Mouse (Mus musculus): ENCODE results near the gene Hoxd11. TPM values are rescaled to one million over a fixed set of nuclear protein-coding genes. Genes with fewer than 3 reads are reported as not detected.

The Hoxd11 gene
- polyA plus RNA-seq, 1 experiment from 2014 or later, result not detected

DNA sequence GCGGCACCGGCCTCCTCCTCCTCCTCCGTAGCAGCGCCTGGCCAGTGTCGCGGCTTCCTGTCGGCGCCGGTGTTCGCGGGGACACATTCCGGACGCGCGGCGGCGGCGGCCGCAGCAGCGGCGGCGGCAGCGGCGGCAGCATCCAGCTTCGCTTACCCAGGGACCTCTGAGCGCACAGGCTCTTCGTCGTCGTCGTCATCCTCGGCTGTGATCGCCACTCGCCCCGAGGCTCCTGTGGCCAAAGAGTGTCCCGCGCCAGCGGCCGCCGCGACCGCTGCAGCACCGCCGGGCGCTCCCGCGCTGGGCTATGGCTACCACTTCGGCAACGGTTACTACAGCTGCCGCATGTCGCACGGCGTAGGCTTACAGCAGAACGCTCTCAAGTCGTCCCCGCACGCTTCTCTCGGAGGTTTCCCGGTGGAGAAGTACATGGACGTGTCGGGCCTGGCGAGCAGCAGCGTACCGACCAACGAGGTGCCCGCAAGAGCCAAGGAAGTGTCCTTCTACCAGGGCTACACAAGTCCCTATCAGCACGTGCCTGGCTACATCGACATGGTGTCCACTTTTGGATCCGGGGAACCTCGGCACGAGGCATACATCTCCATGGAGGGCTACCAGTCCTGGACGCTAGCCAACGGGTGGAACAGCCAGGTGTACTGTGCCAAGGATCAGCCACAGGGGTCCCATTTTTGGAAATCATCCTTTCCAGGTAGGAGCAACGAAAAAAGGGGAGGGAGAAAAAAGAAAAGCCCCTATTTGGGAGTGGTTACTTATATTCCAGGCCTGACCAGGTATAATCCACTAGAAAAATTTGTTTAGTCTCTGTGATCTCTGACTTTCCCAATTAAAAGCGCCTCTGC, 10.8 kb upstream of the Hoxd11 start:
- Histone ChIP-seq H3K9ac (replicated peaks) (no peak overlapping the region), H3K4me2 (replicated peaks) (peak overlapping the region; percentile 48), H3K27ac (replicated peaks) (no peak overlapping the region), H3K27me3 (peaks cover 96% of the 10 kb centered on the region), H3K9me3 (no peaks in the 10 kb centered on the region), H3K36me3 (no peaks in the 10 kb centered on the region), H3K4me3 (peak overlapping the region; percentile 21), H3K4me1 (peaks cover 17% of the 10 kb centered on the region)
- 1% methylated on average over 60 of the region's 74 CpGs for WGBS
- no peak; the same call in 1 of the 2 replicates for ATAC-seq (replicated peaks)

- H3K9me3 ChIP-seq, result no peaks in the 10 kb centered on the region
- ATAC-seq (replicated peaks), result no peak
- no peaks in the 10 kb centered on the region for H3K36me3 ChIP-seq
- no peak overlapping the region for H3K4me2 ChIP-seq (replicated peaks)
- H3K4me3 ChIP-seq, result no peak overlapping the region
- no peak overlapping the region for H3K9ac ChIP-seq (replicated peaks)
- H3K4me1 ChIP-seq, result peaks cover 17% of the 10 kb centered on the region
- H3K27me3 ChIP-seq, result peaks cover 96% of the 10 kb centered on the region
- H3K27ac ChIP-seq (replicated peaks), result no peak overlapping the region
- 4% methylated on average over 3 of the region's 3 CpGs for WGBS
Measured at GRCm38 (mm10) chr2:74669230-74669578, 10.2 kb upstream of the Hoxd11 start.

DNA sequence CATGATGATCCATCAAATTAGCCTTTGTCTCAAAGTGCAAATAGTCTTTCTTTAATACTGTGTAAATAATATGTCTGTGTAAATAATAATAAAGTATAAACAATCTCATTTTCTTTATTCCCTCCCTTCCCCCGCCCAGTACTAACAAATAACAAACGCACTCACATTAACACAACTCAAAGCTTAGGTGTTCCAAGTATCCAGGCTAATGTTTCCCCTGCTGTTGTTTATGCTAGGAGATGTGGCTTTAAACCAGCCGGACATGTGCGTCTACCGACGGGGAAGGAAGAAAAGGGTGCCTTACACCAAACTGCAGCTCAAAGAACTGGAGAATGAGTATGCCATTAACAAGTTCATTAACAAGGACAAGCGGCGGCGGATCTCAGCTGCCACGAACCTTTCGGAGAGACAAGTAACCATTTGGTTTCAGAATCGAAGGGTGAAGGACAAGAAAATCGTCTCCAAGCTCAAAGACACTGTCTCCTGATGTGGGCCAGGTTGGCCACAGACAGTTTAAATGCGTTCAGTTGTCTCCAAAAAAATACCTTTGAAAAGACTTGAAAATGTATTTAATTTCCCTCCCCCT, 9.6 kb upstream of the Hoxd11 start:
- under 1% methylated on average over 14 of the region's 14 CpGs for WGBS

GRCm38 (mm10) chr2:74670632-74671188, 8.6 kb upstream of the Hoxd11 start:
- no peak overlapping the region for H3K4me3 ChIP-seq
- 1% methylated on average over 3 of the region's 3 CpGs for WGBS

More for the DNA sequence above, 9.6 kb upstream of the Hoxd11 start:
- Histone ChIP-seq H3K36me3 (no peaks in the 10 kb centered on the region), H3K9me3 (no peaks in the 10 kb centered on the region), H3K27ac (replicated peaks) (no peak overlapping the region), H3K9ac (replicated peaks) (no peak overlapping the region), H3K4me3 (no peak overlapping the region), H3K27me3 (peaks cover 96% of the 10 kb centered on the region), H3K4me2 (replicated peaks) (no peak overlapping the region), H3K4me1 (peaks cover 17% of the 10 kb centered on the region)
- no peak for ATAC-seq (replicated peaks)

DNA sequence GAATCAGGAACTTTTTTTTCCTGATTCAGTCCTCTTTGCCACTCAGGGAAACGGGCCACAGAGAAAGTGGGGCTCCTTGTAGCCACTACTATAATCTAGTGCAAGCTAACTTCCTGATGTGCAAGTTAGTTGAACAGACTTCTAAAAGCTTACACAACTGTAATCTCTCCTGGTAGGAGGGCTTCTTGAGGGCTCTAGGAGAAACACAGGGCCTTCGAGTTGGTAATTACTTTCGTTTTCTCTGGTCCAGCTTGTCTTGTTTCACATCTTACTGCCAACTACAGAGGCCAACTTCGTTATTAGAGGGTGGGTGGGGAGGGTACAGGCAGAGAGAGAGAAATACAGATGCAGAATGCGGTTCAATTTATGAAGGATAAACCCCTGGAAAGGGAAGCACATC, 7.5 kb upstream of the Hoxd11 start:
- no peak for ATAC-seq (replicated peaks)
- Histone ChIP-seq H3K36me3 (no peaks in the 10 kb centered on the region), H3K4me1 (peaks cover 17% of the 10 kb centered on the region), H3K9me3 (no peaks in the 10 kb centered on the region), H3K4me2 (replicated peaks) (no peak overlapping the region), H3K4me3 (no peak overlapping the region), H3K27ac (replicated peaks) (no peak overlapping the region), H3K9ac (replicated peaks) (no peak overlapping the region), H3K27me3 (peaks cover 99% of the 10 kb centered on the region)
- WGBS, result 6% methylated on average over 5 of the region's 5 CpGs

More at GRCm38 (mm10) chr2:74670632-74671188, 8.6 kb upstream of the Hoxd11 start:
- Histone ChIP-seq H3K9ac (replicated peaks) (no peak overlapping the region), H3K4me1 (peaks cover 17% of the 10 kb centered on the region), H3K4me2 (replicated peaks) (no peak overlapping the region), H3K36me3 (no peaks in the 10 kb centered on the region), H3K27ac (replicated peaks) (no peak overlapping the region), H3K27me3 (peaks cover 97% of the 10 kb centered on the region), H3K9me3 (no peaks in the 10 kb centered on the region)
- ATAC-seq (replicated peaks), result no peak

DNA sequence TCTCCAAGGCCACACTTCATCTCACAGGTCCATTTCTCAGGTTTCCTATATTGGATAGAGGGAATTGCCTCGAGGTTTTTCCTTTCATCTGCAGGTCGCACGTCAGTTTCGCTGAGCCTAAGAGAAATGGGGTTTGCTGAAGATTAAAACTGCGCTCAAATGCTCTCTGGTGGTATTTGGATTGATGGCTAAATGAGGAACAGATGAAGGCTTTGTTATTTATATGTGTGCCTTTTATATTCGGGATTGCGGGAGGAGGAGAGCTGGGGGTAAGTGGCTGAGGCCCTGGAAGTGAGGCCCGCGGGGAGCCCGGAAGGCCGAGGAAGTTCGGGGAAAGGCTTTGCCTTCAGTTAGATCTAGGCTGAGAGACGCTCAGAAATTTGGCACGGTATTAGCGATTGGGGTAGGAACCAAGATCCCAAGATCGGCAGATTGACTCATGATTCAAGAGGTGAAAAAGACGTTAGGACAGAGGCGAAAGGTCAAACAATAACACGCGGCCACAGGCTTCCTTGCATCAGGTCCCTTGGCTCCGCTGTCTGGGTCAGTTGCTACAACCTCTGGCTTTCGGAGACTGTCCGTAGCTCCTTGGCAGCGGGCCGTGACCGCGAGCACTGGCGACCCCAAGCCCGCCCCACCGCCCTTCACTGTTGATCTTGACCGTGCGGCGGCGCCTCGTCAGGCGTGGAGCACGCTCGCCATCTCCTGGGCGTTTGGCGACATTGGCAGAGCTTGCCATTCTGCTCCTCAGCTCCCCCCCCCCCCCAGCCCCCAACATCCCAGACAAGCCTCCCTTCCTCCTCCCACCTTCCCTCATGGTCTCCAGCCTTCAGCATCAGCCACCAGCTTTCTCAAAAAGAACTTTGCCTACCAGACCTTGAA, 6.6 kb upstream of the Hoxd11 start:
- Histone ChIP-seq H3K27ac (replicated peaks) (no peak overlapping the region), H3K9ac (replicated peaks) (no peak overlapping the region), H3K36me3 (no peaks in the 10 kb centered on the region), H3K27me3 (peaks cover 99% of the 10 kb centered on the region), H3K4me2 (replicated peaks) (peak overlapping the region; percentile 39), H3K9me3 (no peaks in the 10 kb centered on the region), H3K4me1 (peaks cover 16% of the 10 kb centered on the region), H3K4me3 (peak overlapping the region; percentile 27)
- peak; percentile 55; the same call in 1 of the 2 replicates for ATAC-seq (replicated peaks)
- 2% methylated on average over 40 of the region's 40 CpGs for WGBS

- no peak overlapping the region for H3K4me2 ChIP-seq (replicated peaks)
- 2% methylated on average over 24 of the region's 24 CpGs for WGBS
- H3K9ac ChIP-seq (replicated peaks), result no peak overlapping the region
- no peak overlapping the region for H3K4me3 ChIP-seq
- no peak overlapping the region for H3K27ac ChIP-seq (replicated peaks)
- ATAC-seq (replicated peaks), result no peak
- H3K36me3 ChIP-seq, result no peaks in the 10 kb centered on the region
- peaks cover 5% of the 10 kb centered on the region; the same call in 1 of the 2 replicates for H3K4me1 ChIP-seq
- no peaks in the 10 kb centered on the region for H3K9me3 ChIP-seq
- H3K27me3 ChIP-seq, result peaks cover 99% of the 10 kb centered on the region
Measured at GRCm38 (mm10) chr2:74673835-74674425, 5.4 kb upstream of the Hoxd11 start.

- ATAC-seq (replicated peaks), result no peak
- Histone ChIP-seq H3K27ac (replicated peaks) (no peak within 1 kb of the TSS), H3K4me3 (no peak within 1 kb of the TSS), H3K9me3 (no peaks in the 10 kb centered on the region), H3K27me3 (peaks cover 99% of the 10 kb centered on the region), H3K4me1 (peaks cover 8% of the 10 kb centered on the region; the same call in 1 of the 2 replicates), H3K4me2 (replicated peaks) (no peak within 1 kb of the TSS), H3K9ac (replicated peaks) (no peak within 1 kb of the TSS), H3K36me3 (no peaks in the 10 kb centered on the region)
- 2% methylated on average over 47 of the region's 47 CpGs for WGBS
Measured at GRCm38 (mm10) chr2:74674881-74675665, 4.3 kb upstream of the Hoxd11 start, which contains the start of gene Hoxd12. Hoxd12 (plus strand) TSS chr2:74675013.

DNA sequence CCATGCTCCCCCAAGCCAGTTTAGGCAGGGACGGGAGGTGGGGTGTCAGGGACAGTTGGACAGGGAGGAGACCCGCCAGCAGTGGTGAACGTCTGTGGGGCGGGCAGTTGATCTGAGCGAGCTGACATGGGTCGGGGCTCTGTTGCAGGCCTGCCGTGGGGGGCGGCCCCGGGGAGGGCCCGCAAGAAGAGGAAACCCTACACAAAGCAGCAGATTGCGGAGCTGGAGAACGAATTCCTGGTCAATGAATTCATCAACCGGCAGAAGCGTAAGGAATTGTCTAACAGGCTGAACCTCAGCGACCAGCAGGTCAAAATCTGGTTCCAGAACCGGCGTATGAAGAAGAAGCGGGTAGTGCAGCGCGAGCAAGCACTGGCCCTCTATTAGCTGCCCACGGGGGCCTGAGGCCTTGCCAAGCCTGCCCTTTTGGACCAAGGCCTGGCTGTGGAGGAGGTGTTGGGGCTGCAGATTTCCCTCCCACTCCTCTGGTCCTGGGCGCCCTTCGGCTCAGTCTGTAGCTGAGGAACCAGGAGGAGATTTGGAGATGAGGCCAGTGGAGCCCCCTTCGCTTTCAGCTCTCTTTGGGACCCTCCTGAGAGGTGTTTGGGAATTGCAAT, 3.6 kb upstream of the Hoxd11 start:
- Histone ChIP-seq H3K9me3 (no peaks in the 10 kb centered on the region), H3K4me2 (replicated peaks) (no peak overlapping the region), H3K4me3 (no peak overlapping the region), H3K27ac (replicated peaks) (no peak overlapping the region), H3K27me3 (peaks cover 99% of the 10 kb centered on the region), H3K36me3 (no peaks in the 10 kb centered on the region), H3K4me1 (peaks cover 8% of the 10 kb centered on the region; the same call in 1 of the 2 replicates), H3K9ac (replicated peaks) (no peak overlapping the region)
- no peak for ATAC-seq (replicated peaks)
- 5% methylated on average over 24 of the region's 24 CpGs for WGBS

DNA sequence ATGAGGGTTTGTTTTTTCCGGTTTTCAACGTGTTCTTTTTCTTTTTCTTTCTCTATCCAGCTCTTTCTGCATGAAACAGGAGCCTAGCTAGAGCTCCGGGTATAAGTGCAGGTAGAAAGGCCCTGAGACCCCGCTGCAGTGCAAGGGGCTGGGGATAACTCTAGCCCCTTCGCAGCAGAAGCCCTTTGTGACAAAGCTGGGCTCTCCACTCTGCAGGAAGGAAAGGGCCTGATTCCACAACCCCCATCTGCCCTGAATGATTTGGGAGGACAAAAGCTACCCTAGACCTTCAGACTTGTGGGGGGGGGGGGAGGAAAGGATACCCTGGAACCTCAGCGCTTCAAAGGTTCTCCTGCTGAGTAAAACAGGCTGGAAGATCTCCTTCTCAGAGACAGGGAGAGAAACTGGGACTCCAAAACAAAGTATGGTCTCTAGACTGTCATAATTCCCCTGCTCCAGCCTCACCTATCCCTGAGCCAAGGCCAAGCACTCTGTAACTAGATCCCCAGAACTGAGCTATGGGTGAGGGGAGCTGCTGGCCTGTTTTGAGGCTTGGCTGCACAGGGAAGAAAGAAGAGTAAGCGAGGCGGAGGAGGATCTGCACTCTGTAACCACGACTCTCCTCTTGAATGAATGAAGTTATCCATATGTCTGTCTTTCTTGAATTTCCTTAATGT, 2.8 kb upstream of the Hoxd11 start:
- Histone ChIP-seq H3K9me3 (no peaks in the 10 kb centered on the region), H3K4me2 (replicated peaks) (no peak overlapping the region), H3K27me3 (peaks cover 99% of the 10 kb centered on the region), H3K4me3 (no peak overlapping the region), H3K27ac (replicated peaks) (no peak overlapping the region), H3K9ac (replicated peaks) (no peak overlapping the region), H3K36me3 (no peaks in the 10 kb centered on the region), H3K4me1 (peaks cover 8% of the 10 kb centered on the region; the same call in 1 of the 2 replicates)
- WGBS, result 3% methylated on average over 9 of the region's 9 CpGs
- ATAC-seq (replicated peaks), result no peak

Data from forebrain, embryonic 15.5 days (tissue).